Mouse (Mus musculus): ENCODE data around the gene Lamb2.

The Lamb2 gene

DNA sequence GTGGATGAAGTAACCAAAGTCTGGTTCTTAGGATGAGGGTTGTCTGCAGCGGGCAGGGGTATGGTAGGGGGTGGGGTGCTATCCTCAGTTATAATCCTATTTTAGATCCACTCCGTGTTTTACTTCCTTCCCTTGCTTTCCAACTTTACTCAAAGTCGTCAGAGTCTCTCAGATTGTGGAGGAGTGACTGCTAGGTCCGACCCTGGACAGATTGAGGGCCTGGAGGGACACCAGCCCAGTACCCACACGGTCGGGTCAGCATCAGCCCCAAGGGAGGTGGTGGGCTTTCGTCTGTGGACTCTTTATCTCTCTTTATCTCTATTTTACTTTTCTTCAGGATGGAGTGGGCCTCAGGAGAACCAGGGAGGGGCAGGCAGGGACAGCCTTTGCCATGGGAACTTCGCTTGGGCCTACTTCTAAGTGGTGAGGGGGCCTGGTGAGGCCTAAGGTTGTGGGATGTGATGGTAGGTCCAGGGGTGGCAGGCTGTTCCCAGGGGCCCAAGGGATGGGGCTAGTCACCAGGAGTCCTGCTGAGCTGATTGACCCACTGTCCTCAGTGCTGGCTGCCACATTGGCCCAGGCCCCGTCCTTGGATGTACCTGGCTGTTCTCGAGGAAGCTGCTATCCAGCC lies at the start of gene Lamb2:
Gene Lamb2, plus strand, starts transcription at position 16 of the 631 bp plus-strand sequence.
- peak; percentile 90 for DNase-seq (ENCODE audit: low read depth)

DNA sequence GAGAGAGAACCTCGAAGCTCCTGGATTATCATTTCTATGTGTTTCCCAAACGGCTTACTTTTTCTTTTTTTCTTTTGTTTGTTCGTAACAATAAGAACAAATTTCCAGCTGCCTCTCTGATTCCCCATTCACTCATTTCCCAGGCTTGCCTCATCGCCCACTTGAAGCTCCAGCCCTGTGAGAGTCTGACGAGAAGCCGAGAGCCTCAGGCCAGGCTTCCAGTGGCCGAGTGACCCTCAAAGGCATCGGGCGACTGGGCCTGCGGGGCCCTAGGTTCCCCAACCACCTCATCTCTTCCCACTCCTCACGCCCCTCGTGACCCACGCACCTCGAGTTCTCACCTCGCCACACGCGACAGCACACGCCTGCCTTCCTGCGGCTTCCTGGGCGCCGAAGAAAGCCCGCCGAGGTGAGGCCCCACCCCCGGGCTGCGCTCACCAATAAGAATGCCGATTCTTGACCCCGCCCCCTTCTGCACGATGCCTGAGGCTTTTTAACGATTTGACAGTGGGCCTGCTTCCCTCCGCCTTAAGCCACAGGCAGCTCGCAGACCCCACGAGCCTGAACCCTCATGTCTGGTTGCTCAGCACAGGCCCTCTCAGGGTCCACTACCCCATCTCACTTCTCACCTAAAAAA lies 48.0 kb upstream of the Lamb2 start:
- DNase-seq (ENCODE audit: low read depth): no peak

DNA sequence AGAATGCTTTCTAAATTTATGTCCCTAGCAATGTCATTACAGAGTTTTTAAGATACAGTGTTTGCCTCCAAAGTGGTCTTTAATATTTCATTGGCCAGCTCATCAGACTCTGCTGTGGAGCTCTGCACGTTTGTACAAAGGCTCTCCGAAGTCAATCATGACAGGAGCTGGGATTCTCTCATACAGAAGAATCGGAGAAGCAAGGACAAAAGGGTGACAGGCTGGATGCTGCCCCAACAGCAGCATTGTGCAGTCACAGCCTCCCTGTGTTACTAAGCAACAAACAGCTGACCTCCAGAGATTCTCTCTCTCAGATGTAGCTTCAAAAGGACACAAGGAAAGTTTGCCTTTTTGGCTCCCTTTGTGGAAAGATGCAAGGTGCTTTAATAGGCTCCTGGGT lies 43.4 kb upstream of the Lamb2 start, which contains the start of gene BC048562:
Gene BC048562, plus strand, starts transcription at position 301 of the 400 bp plus-strand sequence.
- no peak for DNase-seq (ENCODE audit: low read depth)

DNA sequence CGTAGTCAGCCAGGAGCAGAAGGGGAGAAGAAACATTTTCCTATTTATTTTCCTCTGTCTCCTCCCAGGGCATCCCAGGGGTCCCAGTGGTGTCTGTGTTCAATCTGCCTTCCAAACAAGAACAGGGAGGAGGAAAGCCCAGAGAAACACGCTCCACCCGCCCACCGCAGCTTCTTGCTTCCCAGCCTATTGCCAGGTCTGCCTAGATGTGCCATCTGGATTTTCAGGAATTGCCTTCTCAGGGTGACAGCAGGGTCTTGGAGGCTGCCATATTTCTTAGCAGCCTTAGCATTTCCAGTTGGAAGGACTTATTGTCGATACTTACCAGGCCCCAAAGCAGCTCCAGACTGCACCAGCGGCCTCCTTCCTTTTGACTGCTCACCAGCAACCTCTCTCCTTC lies 40.4 kb upstream of the Lamb2 start:
- DNase-seq (ENCODE audit: low read depth): no peak

DNA sequence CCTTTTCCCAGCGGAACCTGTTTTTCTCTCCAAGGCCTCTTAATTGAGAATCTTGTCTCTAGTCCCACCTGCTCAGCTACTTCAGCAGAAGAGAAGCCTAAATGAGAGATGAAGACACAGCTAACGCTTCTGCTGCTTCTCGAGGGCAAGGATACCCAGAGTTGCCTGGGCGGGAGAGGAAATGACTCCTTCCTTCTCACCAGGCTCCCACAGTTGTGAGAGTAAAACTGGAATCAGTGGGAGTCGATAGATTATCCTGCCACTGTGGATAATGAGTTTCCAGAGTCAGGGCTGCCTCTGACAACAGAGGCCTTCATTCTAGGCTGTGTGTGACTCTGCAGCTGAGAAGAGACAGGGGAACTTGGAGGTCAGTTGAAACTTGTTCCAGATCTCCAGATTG lies 39.1 kb upstream of the Lamb2 start:
- no peak for DNase-seq (ENCODE audit: low read depth)

DNA sequence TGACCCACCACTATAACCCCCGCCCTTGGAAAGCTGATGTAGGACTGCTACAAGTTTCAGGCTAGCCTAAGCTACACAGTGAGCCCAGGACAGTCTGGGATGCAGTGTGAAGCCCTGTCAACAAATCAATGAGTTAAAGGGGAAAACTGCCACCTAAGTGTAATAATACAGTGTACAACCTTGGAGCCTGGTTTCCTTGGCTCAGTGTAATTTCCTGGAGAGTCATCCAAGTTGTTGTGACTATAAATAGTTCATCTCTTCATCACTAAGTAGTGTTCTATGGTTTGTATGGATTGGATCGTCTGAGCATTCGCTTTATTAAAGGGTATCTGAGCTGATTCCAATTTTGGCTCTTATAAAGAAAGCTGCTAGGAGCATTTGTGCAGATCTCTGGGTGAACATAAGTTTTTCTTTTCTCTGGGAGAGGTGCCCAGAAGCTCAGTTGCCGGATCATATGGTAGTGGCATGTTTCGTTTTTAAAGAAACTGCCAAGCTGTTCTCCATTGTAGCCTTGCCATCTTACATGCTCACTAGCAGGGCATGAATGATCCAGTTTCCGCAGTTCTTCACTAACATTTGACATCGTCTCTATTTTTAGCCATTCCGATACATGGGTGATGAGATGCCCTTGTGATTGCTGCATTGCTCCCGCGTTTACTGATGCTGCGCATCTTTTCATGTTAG lies 38.2 kb upstream of the Lamb2 start:
- DNase-seq (ENCODE audit: low read depth): peak; percentile 24

DNA sequence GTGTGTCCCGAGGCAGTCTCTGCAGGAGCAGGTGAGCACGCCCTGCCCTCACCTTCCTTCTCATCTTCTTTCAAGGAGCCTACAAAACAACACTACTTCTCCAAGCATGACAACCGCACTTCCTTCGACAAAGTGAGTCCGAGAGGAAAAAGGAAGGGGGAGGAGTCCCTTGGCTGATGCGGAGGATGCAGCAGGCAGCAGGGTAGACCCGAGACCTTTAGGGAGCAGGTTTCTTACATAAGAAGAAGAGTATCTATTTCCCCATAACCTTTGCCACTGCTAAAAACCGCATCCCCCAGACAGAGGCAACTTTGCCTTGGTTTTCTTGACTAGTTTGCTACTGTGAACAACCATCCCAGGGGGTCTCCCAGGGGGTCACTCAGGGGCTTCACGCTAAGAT lies 34.4 kb upstream of the Lamb2 start:
- no peak for DNase-seq (ENCODE audit: low read depth)

DNA sequence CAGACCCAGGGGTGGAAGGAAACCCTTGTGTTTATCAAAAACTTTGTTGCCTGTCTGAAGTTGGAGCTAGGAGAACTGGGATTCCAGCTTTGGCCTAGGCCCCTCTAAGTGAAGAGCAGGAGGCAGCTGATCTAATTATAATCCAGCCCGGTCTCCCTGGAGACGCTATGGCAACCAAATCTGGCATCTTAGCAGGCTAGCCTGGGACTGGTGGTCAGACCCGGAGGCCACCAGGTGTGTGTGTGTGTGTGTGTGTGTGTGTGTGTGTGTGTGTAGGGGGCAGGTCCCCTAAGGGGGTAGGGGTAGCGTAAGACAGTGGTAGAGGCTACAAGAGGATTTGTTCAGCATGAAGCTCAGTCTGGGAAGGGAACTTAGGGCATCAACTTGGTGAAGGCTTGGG lies 29.7 kb upstream of the Lamb2 start:
- peak; percentile 35 for DNase-seq (ENCODE audit: low read depth)

DNA sequence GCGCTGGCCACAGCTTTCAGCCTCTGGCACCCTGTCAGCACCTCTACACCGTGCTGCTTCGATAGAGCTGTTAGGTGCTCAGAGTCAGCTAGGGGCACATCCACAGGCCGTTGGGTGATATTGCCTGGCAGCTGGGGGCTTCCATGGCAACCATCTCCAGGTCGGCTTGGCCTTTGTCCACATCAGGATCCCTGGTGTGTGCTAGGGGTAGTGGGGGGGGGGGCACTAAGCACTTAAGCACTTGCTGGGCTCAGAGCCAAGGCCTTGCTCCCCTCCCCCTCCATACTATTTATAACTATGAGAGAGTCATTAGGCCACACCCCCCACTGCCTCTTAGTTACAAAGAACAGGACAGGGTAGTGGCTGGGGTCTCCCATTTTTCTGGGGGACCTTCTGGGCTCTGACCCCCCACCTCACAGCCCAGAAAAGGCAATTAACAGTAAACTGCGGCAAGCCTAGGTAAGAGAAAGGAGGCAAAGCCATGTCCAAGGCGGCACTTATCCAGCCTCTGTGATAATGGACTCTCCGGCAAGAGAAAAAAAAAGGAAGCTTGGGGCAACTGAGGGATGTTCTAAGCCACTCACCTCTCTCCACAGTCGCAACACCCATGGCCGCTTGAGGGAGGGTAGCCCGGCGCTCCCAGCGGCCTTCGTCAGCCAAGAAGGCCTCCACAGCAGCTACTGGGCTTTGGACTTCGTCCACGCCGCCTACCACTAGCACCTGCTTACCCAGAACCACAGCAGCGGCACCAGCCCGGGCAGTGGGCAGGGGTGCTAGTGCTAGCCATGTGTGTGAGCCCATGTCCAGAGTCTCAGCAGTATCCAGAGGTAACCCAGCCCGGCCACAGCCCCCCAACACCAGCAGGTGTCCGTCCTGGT lies 29.0 kb upstream of the Lamb2 start:
- DNase-seq (ENCODE audit: low read depth): peak; percentile 52

DNA sequence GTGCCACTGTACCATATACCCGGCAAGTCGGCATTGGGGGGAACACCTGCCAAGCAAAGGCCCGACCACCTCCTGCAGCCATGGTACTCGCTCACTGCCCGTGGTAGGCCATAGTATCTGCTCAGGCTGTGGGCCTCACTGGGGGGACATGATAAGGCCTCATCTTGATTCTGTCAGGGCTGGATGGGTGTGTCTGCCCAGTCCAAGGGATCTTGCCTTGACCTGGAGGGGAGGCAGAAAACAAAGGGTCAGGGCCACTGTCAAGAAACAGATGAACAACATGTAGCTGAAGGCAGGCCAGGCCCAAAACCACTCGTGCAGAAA lies 28.4 kb upstream of the Lamb2 start:
- DNase-seq (ENCODE audit: low read depth): no peak

DNA sequence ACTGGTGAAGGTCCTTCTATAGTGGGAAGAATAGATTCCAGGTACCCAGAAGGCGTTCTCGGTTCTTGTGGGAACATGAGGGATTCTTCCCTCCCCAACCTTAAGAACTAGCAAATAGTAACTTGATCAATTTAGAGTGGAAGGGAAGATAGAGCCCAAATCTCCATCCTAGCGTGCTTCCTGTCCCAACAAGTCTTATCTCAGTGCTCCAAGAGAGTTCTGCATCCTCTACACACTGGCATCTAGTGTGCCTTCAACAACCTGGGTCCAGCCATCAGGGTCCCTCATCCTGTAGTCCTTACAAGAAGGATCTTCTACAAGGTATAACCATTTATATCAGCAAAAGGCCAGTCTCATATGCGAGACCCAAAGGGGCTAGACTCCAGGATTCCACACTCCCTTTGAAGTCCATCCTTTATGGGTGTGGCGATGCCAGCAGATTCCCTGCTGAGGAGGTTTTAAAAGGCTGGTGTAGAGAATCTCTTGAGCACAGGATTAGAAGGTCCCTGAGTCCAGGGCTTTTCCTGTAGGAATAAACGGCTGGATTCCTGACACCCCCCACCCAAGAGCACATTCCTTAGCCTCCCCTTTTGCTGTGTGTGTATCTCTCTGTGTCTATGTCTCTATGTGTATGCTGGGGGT lies 27.9 kb upstream of the Lamb2 start:
- DNase-seq (ENCODE audit: low read depth): no peak

DNA sequence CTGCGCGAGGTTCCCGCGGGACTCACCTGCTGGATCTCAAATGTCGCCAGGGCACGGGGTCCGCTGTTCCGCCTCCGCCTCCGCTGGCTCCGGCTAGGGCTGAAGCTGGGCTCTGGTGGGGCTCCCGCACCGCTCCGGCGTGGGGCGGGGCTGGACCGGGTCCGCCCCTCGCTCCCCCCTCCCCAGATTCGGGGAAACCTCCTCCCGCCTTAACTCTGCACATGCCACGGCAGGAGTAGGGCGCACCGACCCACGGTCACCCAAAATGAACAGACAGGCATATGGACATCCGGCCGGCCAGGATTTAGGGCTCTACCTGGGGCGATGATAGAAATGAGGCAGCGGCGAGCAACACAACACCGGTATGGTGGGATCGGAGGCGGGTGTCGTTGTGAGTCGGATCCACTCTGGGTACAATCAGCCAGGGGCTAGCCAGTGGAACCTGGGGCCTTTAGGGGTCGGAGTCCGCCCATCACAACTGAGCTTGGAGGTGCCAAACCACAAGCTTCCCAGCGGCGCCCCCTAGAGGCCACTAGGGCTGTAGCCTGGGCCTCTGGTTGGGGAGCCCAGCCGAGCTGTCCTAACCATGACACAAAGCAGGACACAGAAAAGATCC lies 27.1 kb upstream of the Lamb2 start:
- DNase-seq (ENCODE audit: low read depth): peak; percentile 89

DNA sequence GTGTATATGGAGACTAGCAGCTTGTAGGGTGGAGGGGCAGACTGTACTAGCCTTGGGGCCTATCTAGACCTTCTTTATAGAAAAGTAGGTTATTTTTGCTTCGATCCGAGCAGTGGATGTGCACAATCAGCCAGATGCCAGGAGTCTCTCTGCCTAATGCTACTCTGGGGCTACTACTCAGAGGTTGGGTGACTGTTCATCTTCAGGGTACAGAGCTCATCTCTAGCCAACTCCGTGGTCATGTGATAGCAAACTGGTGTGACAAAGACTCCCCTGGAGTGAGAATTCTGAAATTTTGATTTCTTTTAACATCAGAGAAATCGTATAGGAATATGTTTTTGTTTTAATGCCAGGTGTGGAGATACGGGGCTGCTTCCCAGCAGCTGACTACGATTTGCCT lies 26.6 kb upstream of the Lamb2 start:
- DNase-seq (ENCODE audit: low read depth): no peak

DNA sequence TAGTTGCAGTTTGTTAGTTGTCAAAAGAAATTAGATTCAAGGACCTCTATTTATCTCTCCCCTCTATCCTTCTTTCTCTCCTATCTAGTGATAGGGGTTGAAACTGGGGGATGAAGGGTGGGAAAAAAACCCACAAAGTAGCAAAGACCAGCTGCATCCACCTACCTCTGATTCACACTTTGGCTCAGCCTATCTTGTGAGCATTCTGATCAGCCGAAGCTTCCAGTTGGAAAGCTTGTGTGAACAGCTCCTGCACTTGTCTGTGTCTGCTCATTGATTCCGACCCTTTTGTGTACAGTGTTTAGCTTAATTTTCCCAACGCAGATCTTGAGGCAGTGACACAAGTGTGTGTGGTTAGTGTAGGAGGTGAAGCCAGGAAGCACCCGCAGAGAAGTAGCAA lies 26.1 kb upstream of the Lamb2 start:
- peak; percentile 30 for DNase-seq (ENCODE audit: low read depth)

DNA sequence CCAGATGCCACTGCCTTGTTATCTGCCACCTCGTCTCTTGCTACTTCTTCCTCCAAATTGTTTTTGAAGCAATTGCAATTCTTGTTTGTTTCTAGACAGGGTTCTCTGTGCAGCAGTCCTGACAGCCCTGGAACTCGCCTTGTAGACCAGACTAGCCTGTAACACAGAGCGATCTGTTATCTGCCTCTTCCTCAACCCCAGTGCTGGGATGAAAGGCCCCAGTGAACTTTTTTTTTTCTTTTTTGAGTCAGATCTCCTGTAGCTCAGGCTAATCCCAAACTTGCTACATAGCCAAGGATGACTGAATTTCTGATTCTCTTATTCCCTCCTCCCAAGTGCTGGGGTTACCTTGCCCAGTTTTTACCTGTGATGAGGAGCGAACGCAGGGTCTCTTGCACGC lies 25.1 kb upstream of the Lamb2 start:
- no peak for DNase-seq (ENCODE audit: low read depth)

DNA sequence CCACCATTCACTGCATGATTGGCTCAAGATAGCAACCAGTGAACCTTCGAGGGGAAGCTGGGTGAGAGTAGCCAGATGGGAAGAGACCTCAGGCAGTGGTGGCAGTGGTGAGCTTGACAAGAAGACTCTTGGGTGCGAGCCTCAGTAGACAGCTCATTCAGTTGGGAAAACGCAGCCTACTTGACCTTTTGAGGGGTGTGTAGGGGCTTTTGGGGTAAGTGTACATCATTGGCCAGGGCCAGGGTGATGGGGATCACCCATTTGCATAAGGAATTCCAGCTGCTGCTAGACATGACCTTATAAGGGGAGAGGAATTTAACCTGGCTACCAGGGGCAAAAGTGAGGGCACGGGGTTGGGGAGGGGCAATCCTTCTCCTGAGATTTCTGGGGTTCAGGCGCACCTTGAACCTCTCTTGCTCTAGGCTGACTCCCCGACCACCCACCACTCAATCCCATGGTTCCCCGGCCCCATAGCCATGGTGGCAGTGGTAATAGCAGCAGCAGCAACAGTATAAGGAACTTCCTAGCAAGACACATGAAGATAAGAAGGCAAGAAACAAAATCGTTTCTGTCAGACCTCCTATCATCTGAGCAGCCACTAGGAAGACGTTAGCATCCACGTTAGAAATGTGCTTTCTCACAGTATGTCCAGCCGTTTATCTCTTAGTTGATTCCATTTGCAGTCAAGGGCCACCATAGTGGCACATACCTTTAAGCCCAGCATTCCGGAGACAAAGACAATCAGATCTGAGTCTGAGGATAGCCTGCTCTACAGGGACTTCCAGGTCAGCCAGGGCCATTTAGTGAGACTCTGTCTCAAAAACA lies 23.6 kb upstream of the Lamb2 start:
- no peak for DNase-seq (ENCODE audit: low read depth)

DNA sequence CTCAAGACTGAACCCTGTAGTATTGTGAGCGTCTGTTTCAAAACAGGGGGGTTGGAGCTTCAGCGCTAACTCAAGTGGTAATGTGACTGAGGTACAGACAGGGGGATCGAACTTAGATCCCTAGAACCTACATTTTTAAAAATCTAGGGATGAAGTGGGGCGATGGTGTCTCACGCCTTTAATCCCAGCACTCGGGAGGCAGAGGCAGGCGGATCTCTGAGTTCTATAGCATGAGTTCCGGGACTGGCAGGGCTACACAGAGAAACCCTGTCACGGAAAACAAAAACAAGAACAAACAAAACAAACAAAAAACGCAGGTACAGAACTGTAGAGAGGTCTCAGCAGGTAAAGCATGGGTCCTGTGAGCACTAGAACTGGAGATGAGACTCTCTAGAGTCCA lies 22.6 kb upstream of the Lamb2 start:
- DNase-seq (ENCODE audit: low read depth): no peak

DNA sequence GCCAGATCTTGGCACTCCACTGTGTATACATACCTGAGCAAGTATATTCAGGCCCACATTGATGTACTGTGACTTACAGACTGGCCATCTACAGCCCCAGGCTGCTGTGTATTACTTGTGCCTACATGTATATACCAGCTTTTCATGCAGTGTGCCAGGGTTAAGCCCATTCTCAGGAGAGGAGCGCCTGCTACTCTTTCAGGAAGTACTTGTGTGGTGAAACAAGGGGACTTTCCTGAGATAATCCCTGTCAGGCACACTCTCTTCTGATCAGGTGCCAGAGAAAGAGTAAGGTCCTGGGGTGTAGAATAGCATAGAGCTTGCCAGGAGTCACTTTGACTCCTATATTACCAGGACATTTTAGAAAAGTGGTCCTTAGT lies 19.6 kb upstream of the Lamb2 start:
- no peak for DNase-seq (ENCODE audit: low read depth)

DNA sequence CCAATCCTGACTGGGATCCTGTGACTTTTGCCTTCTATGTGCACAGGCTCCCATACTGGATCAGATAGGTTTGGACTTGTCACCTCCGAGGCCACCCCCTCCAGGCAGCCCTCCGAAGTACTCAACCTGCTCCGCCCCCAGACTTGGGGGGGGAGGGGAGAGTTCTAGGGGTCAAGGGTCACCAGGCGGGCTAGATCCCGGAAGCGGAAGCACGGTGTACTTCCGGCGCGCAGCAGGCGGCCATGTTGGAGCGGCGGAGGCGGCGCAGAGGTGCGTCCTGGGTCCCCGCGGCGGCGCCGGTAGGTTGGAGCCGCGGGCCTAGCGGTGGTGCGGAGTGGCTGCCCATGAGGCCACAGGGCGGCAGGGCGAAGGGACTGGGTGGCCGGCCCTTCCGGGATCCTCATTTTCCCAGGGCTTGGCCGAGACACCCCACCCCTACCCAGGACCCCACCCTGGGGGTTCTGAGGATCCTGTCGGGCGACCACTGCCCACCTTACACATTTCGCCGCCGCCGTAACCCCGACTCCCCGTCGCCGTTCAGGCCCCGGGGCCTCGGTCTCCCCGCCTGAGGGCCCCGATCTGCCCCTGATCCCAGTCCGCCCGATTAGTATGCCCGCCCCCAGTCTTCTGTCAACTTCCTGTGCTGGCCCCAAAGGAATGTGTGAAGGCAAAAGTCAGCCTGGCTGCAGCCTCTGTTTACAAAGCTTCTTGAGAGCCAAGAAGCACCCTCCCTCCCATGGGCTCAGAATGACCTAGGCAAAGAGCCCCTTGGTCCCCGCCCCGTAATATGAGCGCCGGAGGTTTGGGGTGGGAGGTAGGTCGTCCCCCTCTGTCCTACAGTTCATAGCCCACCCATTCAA lies 19.0 kb upstream of the Lamb2 start, which contains the start of gene Ccdc71:
Gene Ccdc71, plus strand, starts transcription at position 209 of the 860 bp plus-strand sequence.
- DNase-seq (ENCODE audit: low read depth): peak; percentile 91

DNA sequence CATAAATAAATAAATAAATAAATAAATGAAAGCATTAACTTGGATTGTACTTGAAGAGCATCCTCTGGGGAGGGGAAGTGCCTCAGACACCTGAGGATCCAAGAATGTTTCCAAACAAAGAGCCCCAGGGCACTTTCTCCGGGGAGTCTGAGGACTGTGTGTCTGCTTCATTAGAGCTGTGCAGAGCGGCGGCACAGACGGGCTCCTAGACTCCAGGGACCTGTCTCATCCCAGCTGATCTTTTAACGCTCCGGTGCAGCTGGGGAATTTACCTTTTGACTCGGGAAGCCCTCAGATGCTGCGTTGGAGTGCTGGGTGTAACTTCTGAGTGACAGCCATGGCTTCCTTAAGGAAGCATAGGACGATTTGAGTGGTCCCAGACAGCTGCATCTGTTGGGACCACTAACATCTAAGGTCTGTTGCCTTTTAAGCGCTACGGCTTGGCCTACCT lies 18.3 kb upstream of the Lamb2 start, which contains the start of gene Klhdc8b:
Gene Klhdc8b, minus strand, starts transcription at position 401 of the 451 bp plus-strand sequence.
- DNase-seq (ENCODE audit: low read depth): peak; percentile 17

Measured in NIH3T3 (cell line).